Mouse (Mus musculus): ENCODE measurements around the gene Gm20825.
"Not testable (repeated sequence)": the region's sequence is repeated elsewhere in the genome, so short reads cannot be mapped to it uniquely, and the experiment has no call there.

The Gm20825 gene

GRCm38 (mm10) chrY:8071407-8071806 is at the start of gene Gm20825:
Gene Gm20825 (minus strand): TSS chrY:8071507.
- DNase-seq (ENCODE audit: low read depth), result not testable (repeated sequence)

All from c-Kit-positive CD71-positive TER-119-negative erythroid progenitor cells, embryonic 14.5 days (primary cell).